Mouse (Mus musculus): Measurements from ENCODE around the gene Abcc1. TPM values are rescaled to one million over a fixed set of nuclear protein-coding genes. Genes with fewer than 3 reads are reported as not detected.

The Abcc1 gene
- total and polyA plus RNA-seq, 2 experiments = 1.3 to 1.6 TPM

DNA sequence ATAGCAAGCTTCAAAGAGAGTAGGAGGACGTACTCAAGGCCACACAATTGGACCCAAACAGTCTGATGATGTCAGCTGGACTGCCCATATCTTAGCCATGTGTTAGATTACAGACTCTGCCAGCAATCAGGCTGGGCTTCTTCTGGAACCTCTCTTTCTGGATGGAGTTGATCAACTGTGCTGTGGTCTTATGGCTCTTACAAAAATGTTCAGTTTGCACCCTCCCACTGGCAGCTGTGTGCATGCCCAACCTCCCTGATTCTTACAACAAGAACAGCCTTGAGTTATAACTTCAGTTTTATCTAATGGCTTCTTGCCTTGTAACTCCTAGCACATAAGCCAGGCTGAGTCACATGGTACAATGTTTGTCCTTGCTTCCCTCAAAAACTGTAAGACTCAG lies 33.2 kb upstream of the Abcc1 start:
- no peak overlapping the region for H3K27ac ChIP-seq (replicated peaks; ENCODE audit: insufficient read depth, low read depth, low read length)
- no peaks in the 10 kb centered on the region for H3K36me3 ChIP-seq (ENCODE audit: control insufficient read depth, insufficient read depth, low read length)
- H3K4me3 ChIP-seq (ENCODE audit: insufficient read depth, low read depth, low read length) = no peak overlapping the region
- H3K79me2 ChIP-seq (ENCODE audit: control insufficient read depth, insufficient read depth, low read length) = no peaks in the 10 kb centered on the region
- H3K9ac ChIP-seq (ENCODE audit: low read depth, low read length) = no peak overlapping the region
- H3K27me3 ChIP-seq (ENCODE audit: control insufficient read depth, insufficient read depth, low read length) = no peaks in the 10 kb centered on the region
- DNase-seq (ENCODE audit: extremely low read depth, low read depth, low spot score) = no peak
- H3K4me1 ChIP-seq (ENCODE audit: control insufficient read depth, insufficient read depth, low read length) = no peaks in the 10 kb centered on the region
- no peak for TF ChIP-seq POLR2A (IDR thresholded peaks at IDR 0.05; ENCODE audit: extremely low read depth, insufficient read depth, low read length)
- no peak for TF ChIP-seq CTCF (IDR thresholded peaks at IDR 0.05; ENCODE audit: low read depth, low read length)
- WGBS = 53% methylated on average over 1 of the region's 1 CpGs

DNA sequence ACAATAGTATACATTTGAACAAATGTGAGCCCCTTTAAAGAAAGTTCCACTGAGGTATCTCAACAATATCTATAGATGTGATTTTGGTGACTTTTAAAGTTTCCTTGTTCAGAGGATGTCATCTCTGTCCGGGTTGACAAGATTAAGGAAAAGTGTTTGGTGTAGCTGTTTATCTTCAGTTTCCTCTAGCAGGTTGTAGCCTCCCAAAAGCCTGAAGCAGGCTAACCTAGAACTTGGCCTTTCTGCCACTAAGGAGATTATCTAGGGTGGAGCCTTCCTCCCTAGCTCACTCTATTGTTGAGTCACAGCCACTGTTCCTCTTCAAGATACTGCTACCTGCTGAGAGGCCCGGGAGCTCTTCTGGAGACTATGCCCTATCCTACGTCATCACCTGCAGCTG lies 16.4 kb upstream of the Abcc1 start:
- Histone ChIP-seq H3K36me3 (ENCODE audit: control insufficient read depth, insufficient read depth, low read length) (no peaks in the 10 kb centered on the region), H3K4me1 (ENCODE audit: control insufficient read depth, insufficient read depth, low read length) (no peaks in the 10 kb centered on the region), H3K27ac (replicated peaks; ENCODE audit: insufficient read depth, low read depth, low read length) (no peak overlapping the region), H3K9ac (ENCODE audit: low read depth, low read length) (no peak overlapping the region), H3K27me3 (ENCODE audit: control insufficient read depth, insufficient read depth, low read length) (no peaks in the 10 kb centered on the region), H3K4me3 (ENCODE audit: insufficient read depth, low read depth, low read length) (no peak overlapping the region), H3K79me2 (ENCODE audit: control insufficient read depth, insufficient read depth, low read length) (no peaks in the 10 kb centered on the region)
- TF ChIP-seq POLR2A (IDR thresholded peaks at IDR 0.05; ENCODE audit: extremely low read depth, insufficient read depth, low read length) (no peak), CTCF (IDR thresholded peaks at IDR 0.05; ENCODE audit: low read depth, low read length) (no peak)
- DNase-seq (ENCODE audit: extremely low read depth, low read depth, low spot score) = no peak
- 75% methylated on average over 3 of the region's 3 CpGs for WGBS

DNA sequence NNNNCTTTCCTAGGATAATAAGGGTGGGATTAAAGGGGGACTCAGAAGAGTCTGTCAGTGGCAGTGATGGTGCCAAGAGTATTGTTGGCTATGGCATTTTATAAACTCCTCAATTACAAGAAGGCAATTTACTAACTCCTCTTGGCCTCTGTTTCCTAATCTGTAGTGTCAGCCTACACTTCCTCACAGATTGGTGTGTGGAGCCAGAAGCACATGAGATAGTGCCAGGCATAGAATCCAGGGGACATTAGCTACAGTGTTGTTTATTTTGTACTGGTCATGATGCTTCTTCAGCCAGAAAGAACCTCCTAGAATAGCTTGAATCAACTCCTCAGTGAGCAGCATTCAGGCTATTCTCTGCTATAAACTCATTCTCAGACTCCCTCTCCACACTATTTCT lies 9.8 kb upstream of the Abcc1 start:
- H3K27ac ChIP-seq (replicated peaks; ENCODE audit: insufficient read depth, low read depth, low read length) = no peak overlapping the region
- no peak overlapping the region for H3K4me3 ChIP-seq (ENCODE audit: insufficient read depth, low read depth, low read length)
- H3K79me2 ChIP-seq (ENCODE audit: control insufficient read depth, insufficient read depth, low read length) = no peaks in the 10 kb centered on the region
- H3K4me1 ChIP-seq (ENCODE audit: control insufficient read depth, insufficient read depth, low read length) = no peaks in the 10 kb centered on the region; the same call in 1 of the 2 replicates
- H3K27me3 ChIP-seq (ENCODE audit: control insufficient read depth, insufficient read depth, low read length) = no peaks in the 10 kb centered on the region
- no peaks in the 10 kb centered on the region for H3K36me3 ChIP-seq (ENCODE audit: control insufficient read depth, insufficient read depth, low read length)
- no peak for DNase-seq (ENCODE audit: extremely low read depth, low read depth, low spot score)
- H3K9ac ChIP-seq (ENCODE audit: low read depth, low read length) = no peak overlapping the region
- TF ChIP-seq CTCF (IDR thresholded peaks at IDR 0.05; ENCODE audit: low read depth, low read length) = no peak
- TF ChIP-seq POLR2A (IDR thresholded peaks at IDR 0.05; ENCODE audit: extremely low read depth, insufficient read depth, low read length) = no peak

DNA sequence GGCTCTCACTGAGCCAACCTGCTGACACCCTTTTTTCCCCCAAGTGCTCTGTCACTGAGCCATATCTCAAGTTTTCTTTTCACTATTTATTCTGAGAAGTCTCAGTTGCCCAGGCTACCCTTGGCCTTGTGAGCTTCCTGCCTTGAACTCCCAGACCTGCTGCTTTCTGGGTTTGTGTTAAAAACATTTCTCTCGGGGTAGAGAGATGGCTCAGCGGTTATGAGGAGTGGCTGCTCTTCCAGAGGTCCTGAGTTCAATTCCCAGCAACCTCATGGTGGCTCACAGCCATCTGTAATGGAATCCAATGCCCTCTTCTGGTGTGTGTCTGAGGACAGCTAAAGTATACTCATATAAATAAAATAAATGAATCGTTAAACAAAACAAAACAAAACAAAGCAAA lies 9.1 kb upstream of the Abcc1 start:
- no peaks in the 10 kb centered on the region for H3K79me2 ChIP-seq (ENCODE audit: control insufficient read depth, insufficient read depth, low read length)
- 66% methylated on average over 3 of the region's 3 CpGs for WGBS
- no peak overlapping the region for H3K27ac ChIP-seq (replicated peaks; ENCODE audit: insufficient read depth, low read depth, low read length)
- no peak overlapping the region for H3K9ac ChIP-seq (ENCODE audit: low read depth, low read length)
- no peaks in the 10 kb centered on the region for H3K36me3 ChIP-seq (ENCODE audit: control insufficient read depth, insufficient read depth, low read length)
- H3K27me3 ChIP-seq (ENCODE audit: control insufficient read depth, insufficient read depth, low read length) = no peaks in the 10 kb centered on the region
- no peak for DNase-seq (ENCODE audit: extremely low read depth, low read depth, low spot score)
- no peak for TF ChIP-seq POLR2A (IDR thresholded peaks at IDR 0.05; ENCODE audit: extremely low read depth, insufficient read depth, low read length)
- no peak for TF ChIP-seq CTCF (IDR thresholded peaks at IDR 0.05; ENCODE audit: low read depth, low read length)
- no peaks in the 10 kb centered on the region; the same call in 1 of the 2 replicates for H3K4me1 ChIP-seq (ENCODE audit: control insufficient read depth, insufficient read depth, low read length)
- no peak overlapping the region for H3K4me3 ChIP-seq (ENCODE audit: insufficient read depth, low read depth, low read length)

DNA sequence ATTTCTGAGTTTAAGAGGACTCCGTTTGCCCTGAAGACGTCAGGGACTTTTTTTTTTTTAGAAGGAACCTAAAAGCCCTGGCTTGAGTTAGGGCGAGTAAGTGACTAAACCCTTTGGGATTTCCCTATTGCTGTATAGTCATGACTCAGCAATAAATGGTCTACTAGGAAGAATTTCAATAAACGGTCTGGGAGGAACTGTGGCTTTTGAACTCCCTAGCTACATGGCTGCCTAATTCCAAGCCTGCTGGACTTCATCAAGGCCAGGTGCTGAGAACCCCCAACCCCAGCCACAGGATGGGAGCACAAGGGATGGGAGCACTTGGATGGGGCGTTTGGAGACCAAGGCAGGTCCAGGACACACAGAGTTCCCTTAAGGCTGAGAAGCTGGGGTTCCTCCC lies 8.7 kb upstream of the Abcc1 start:
- Histone ChIP-seq H3K36me3 (ENCODE audit: control insufficient read depth, insufficient read depth, low read length) (no peaks in the 10 kb centered on the region), H3K27me3 (ENCODE audit: control insufficient read depth, insufficient read depth, low read length) (no peaks in the 10 kb centered on the region), H3K27ac (replicated peaks; ENCODE audit: insufficient read depth, low read depth, low read length) (no peak overlapping the region), H3K79me2 (ENCODE audit: control insufficient read depth, insufficient read depth, low read length) (no peaks in the 10 kb centered on the region), H3K4me1 (ENCODE audit: control insufficient read depth, insufficient read depth, low read length) (no peaks in the 10 kb centered on the region; the same call in 1 of the 2 replicates), H3K4me3 (ENCODE audit: insufficient read depth, low read depth, low read length) (no peak overlapping the region), H3K9ac (ENCODE audit: low read depth, low read length) (no peak overlapping the region)
- no peak for DNase-seq (ENCODE audit: extremely low read depth, low read depth, low spot score)
- WGBS = 69% methylated on average over 5 of the region's 5 CpGs
- TF ChIP-seq POLR2A (IDR thresholded peaks at IDR 0.05; ENCODE audit: extremely low read depth, insufficient read depth, low read length) (no peak), CTCF (IDR thresholded peaks at IDR 0.05; ENCODE audit: low read depth, low read length) (no peak)

DNA sequence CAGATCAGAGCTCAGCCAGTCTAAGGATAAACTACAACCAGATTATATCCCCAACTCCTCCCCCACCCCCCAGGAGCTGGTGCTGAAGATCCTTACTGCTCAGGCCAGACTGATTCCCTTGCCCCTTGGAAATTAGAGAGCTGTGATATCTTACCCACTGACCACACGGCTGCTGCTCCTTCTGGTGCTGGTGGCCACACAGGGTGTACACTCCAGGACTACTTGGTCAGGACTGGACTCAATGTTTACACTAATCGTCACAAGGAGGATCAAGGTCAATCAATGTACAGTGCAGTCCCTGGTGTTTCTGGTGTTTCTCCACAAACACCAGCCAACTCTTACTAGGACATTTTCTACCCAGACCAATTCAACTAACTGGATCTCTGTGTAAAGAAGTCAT lies 3.5 kb upstream of the Abcc1 start:
- no peaks in the 10 kb centered on the region for H3K4me1 ChIP-seq (ENCODE audit: control insufficient read depth, insufficient read depth, low read length)
- H3K27me3 ChIP-seq (ENCODE audit: control insufficient read depth, insufficient read depth, low read length) = peaks cover 5% of the 10 kb centered on the region; the same call in 1 of the 2 replicates
- H3K79me2 ChIP-seq (ENCODE audit: control insufficient read depth, insufficient read depth, low read length) = no peaks in the 10 kb centered on the region
- TF ChIP-seq CTCF (IDR thresholded peaks at IDR 0.05; ENCODE audit: low read depth, low read length) (no peak), POLR2A (IDR thresholded peaks at IDR 0.05; ENCODE audit: extremely low read depth, insufficient read depth, low read length) (no peak)
- H3K27ac ChIP-seq (replicated peaks; ENCODE audit: insufficient read depth, low read depth, low read length) = no peak overlapping the region
- no peaks in the 10 kb centered on the region for H3K36me3 ChIP-seq (ENCODE audit: control insufficient read depth, insufficient read depth, low read length)
- 47% methylated on average over 2 of the region's 2 CpGs for WGBS
- no peak for DNase-seq (ENCODE audit: extremely low read depth, low read depth, low spot score)
- no peak overlapping the region for H3K9ac ChIP-seq (ENCODE audit: low read depth, low read length)
- H3K4me3 ChIP-seq (ENCODE audit: insufficient read depth, low read depth, low read length) = no peak overlapping the region

All from liver, adult 2 months (tissue).